Mouse (Mus musculus): ENCODE data around the gene Fchsd2.
A peak's percentile ranks its signal among the peaks of the same experiment; 100 is the strongest.
"Not testable (repeated sequence)": the region's sequence is repeated elsewhere in the genome, so short reads cannot be mapped to it uniquely, and the experiment has no call there.

Gene Fchsd2

DNA sequence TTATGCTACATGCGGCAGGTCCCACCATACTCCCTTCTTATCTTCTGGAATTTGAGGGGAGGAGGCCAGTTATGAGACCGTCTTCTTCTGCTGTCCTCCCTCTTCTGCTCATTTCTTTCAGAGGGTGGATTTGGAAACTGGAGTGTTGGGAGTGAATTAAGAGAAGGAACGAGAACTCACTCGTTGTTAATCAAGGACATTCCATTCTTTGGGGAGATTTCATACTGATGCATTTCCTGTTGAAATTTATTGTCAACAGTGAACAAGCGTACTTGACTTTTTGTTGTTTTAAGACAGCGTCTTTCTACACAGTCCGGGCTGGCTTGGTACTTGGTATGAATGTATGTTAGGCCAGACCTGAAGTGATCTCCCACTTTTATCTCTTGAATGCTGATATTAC is 26.7 kb downstream of the Fchsd2 start:
- DNase-seq, result no peak

DNA sequence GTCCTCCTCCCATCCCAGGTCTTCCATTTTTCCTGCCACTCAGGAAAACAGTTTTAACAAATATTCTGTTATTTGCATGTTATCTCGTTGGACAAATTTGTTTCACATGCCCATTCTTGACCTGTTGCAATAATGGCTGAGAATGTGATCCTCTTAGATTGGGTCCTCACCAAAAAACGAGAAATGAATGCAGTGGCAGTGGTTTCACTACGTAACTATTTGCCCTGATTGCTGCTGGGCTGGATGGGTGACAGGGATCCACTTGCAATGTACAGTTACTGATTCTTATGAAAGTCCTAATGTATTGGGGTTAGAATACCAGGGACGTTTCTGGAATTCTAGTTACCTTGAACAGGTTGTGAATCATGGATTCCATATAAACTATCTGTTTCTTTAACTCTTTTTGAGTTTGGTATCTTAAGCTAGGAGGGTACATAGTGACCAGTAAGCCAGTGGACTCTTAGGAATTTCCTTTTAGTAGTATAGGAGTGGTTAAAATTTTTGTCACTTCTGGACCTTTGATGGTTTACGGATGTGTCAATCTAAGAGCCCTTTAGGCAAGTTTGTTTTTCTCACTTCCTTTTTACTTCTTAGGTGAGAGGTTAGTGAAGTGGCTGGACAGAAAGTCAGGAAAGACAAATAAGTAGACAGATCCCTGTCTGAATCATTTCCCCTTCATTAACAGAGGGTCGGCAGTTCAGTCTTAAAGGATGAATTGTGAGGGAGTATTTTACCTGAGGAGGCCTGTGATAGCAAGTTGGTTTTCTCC is 31.1 kb downstream of the Fchsd2 start:
- no peak for DNase-seq

- no peak for DNase-seq
These were observed 35.1 kb downstream of the Fchsd2 start for GRCm38 (mm10) chr7:101127737-101128136.

DNA sequence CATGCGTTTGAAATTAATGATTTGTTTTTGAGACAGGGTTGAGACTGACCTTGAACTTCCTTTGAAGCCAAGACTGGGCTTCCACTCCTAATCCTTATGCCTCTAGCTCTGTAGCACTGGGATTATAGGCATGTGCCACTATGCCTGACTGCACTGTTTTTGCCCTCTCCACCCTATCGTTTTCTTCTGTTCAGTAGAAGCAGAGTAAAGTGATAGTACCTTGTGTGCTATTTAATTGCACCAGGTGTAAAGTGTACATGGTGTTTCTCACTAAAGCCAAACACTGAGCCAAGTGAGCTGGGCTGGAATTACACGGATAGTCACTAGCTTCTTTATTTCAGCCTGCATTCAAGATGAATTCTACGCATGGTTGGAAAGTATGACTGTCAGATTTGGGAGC is 35.9 kb downstream of the Fchsd2 start:
- DNase-seq, result no peak

- peak; percentile 39 for DNase-seq
These were observed 38.0 kb downstream of the Fchsd2 start for GRCm38 (mm10) chr7:101130646-101131045.

- DNase-seq, result no peak
These were observed 38.6 kb downstream of the Fchsd2 start for GRCm38 (mm10) chr7:101131281-101131680.

GRCm38 (mm10) chr7:101133591-101133990 is 40.9 kb downstream of the Fchsd2 start:
- DNase-seq, result no peak

- no peak for DNase-seq
These were observed 41.5 kb downstream of the Fchsd2 start for GRCm38 (mm10) chr7:101134117-101134516.

DNA sequence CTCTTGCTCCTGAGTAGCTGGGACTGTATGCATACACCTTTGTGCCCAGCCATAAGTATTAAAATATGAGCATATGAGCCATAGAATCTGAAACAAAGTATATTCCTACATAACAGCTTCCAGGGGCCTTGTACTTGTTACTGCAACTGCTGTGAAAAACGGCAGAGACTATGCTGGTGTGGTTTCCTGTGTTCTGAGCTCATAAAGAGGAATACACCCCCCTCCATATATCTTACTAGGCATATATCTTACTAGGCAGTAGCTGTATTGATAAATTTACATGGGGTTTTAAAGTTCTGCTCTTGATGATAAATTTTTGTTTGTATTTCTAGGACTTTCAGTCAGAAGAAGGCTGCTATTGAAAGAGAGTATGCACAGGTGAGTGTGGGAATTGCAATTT is 46.2 kb downstream of the Fchsd2 start:
- DNase-seq, result no peak

DNA sequence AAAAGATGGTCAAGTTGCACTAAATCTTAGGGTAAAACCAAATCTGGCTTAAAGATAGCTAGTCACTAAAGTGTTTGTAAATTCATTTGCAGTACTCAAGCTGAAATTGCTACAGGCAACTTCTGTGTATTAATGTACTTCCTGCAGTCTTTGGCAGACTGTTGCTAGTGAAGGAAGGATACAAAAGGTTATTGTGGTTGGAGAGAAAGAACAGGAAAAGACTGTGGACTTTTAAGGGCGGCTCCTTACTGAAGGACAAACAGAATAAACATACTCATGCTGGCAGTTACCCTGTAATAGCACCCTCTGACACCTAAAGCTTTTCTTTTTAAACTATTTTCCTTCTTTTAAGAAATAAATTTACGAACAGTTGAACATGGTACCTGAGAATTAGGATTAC is 50.2 kb downstream of the Fchsd2 start:
- no peak for DNase-seq

- DNase-seq, result no peak
These were observed 51.6 kb downstream of the Fchsd2 start for GRCm38 (mm10) chr7:101144222-101144621.

DNA sequence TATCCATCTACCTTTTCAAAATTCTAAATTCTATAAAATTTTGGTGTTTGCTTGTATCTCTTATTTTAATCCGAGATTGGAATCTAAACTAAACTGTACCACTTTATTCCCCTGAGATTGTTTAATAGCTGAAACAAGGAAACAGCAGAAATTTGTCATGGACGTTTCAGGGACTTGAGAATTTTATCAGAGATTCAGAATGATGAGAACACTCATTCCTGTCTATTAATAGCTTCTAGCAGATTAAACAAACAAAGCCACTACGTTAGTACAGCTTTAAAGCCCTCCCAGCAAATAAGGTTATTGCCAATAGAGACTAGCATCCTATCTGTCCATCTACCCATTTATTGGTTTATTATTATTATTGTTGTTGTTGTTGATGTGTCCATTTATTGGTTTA is 56.4 kb downstream of the Fchsd2 start:
- DNase-seq, result no peak

GRCm38 (mm10) chr7:101154883-101155282 is 62.2 kb downstream of the Fchsd2 start:
- not testable (repeated sequence) for DNase-seq

- DNase-seq, result no peak
These were observed 62.6 kb downstream of the Fchsd2 start for GRCm38 (mm10) chr7:101155284-101155683.

GRCm38 (mm10) chr7:101160266-101160665 is 67.6 kb downstream of the Fchsd2 start:
- no peak for DNase-seq

- no peak for DNase-seq
These were observed 70.1 kb downstream of the Fchsd2 start for GRCm38 (mm10) chr7:101162781-101163180.

- DNase-seq, result no peak
These were observed 71.2 kb downstream of the Fchsd2 start for GRCm38 (mm10) chr7:101163878-101164277.

DNA sequence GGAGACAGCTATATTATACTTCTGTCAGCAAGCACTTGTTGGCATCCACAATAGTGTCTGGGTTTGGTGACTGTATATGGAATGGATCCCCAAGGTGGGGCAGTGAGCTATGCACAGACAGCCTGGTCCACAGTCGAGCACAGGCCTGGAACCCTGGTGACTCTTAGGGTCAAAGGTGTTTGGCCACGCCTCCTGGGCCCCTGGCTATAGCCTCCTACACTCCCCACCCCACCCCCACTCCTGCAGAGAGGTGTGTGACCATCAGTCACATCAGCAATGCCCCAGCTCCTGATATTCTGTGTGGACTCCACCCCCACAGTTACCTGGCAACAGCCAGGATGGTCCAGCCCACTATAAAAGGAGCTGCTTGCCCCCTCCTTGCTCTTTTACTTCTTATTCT is 73.9 kb downstream of the Fchsd2 start:
- DNase-seq, result no peak

DNA sequence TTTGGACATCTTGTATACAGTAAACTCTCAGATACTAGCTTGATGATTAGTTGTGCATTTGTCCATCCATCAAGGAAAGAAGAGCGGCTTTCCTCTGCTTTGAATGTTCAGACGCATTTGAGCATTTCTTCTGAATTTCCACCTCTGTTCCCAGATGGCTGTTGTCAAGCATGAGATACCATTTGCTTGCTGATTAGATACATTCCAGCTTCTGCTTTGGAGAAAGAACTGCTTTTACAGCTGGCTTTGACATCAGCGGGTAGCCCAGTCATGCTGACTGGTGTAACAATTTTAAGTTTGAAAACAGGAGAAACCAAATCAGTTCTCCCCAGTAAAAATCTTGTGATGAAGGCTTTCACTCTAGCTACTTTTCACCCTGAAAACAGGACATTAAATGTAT is 77.8 kb downstream of the Fchsd2 start:
- DNase-seq, result no peak

GRCm38 (mm10) chr7:101171002-101171401 is 78.3 kb downstream of the Fchsd2 start:
- no peak for DNase-seq

GRCm38 (mm10) chr7:101173331-101173730 is 80.7 kb downstream of the Fchsd2 start:
- DNase-seq, result no peak

- no peak for DNase-seq
These were observed 86.1 kb downstream of the Fchsd2 start for GRCm38 (mm10) chr7:101178751-101179150.

GRCm38 (mm10) chr7:101191326-101191969 is 98.8 kb downstream of the Fchsd2 start:
- DNase-seq, result no peak

DNA sequence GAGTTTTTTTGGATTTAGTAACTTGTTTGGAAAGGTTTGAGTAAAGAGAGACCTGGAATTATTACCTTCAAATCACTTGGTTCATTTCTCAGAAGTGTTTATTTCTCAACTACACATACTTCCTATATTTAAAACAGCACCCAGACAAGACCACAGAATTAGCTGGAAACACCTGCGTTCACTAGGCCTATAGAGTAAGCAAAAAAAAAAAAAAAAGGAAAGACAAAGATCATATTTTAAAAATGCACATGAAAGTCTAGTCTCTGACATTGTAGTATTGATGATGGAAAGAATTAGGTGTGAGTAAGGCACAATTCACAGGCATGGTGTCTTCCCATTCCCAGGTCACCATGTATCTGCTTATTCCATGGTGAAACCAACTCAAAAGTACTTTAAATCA is 118.2 kb downstream of the Fchsd2 start:
- no peak for DNase-seq

Measured in kidney, adult 11 months (tissue).